Mouse (Mus musculus) retina, adult 2 months (tissue): ENCODE data around the gene Bnipl.
"Not testable (repeated sequence)": the region's sequence is repeated elsewhere in the genome, so short reads cannot be mapped to it uniquely, and the experiment has no call there.

ENCODE experiments used
- DNase-seq: peaks from one replicate; pipeline ENCODE4 v3.0.0-alpha.2; 2012; ENCODE audit warnings: low read depth, low spot score

Bnipl gene

DNA sequence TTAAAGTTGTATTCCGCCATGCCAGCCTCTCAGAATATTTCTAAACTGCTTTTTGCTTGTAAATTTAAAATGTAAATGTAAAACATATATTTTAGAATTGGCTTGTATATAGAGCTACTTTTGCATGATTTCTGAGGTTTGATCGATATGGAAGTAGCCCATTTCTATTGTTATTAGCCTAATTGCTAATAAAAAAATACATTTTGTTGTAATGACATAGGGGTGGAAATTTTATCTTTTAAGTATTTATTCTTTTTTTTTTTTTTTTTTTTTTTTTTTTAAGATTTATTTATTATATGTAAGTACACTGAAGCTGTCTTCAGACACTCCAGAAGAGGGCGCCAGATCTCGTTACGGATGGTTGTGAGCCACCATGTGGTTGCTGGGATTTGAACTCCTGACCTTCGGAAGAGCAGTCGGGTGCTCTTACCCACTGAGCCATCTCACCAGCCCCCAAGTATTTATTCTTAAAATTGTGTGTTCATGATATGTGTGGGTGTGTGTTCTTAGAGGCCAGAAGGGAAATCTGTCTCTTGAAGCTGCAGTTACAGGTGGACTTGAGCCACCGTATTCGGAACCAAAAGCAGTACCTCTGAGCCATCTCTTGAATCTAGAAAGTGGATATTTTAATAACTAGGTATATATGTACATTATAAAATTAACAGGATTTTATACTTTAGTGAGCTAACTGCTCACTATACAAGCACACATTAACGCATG lies 37.9 kb downstream of the Bnipl start:
- not testable (repeated sequence) for DNase-seq

DNA sequence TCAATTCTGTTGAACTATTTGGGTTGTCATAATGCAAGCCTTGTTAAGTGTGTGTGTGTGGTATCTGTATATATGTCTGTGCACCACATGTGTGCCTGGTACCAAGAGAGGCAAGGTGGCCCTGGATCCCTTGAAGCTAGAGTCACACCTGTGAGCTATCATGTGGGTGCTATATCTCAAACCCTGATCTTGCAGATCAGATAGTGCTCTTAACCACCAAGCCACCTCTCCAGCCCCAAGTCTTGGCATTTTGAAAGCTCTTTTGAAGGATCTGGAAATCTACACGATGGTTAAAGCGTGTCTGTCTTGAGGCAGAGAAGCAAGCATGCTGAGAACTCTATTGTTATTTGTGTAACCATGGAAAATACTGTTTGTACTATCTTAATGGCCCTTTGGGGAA lies 40.4 kb downstream of the Bnipl start:
- DNase-seq: no peak

GRCm38 (mm10) chr3:95208286-95208685 lies 42.7 kb downstream of the Bnipl start:
- no peak for DNase-seq

- DNase-seq: no peak
Measured at GRCm38 (mm10) chr3:95203880-95204279, 47.1 kb downstream of the Bnipl start.

GRCm38 (mm10) chr3:95200562-95200961 lies 50.4 kb downstream of the Bnipl start:
- DNase-seq: no peak

DNA sequence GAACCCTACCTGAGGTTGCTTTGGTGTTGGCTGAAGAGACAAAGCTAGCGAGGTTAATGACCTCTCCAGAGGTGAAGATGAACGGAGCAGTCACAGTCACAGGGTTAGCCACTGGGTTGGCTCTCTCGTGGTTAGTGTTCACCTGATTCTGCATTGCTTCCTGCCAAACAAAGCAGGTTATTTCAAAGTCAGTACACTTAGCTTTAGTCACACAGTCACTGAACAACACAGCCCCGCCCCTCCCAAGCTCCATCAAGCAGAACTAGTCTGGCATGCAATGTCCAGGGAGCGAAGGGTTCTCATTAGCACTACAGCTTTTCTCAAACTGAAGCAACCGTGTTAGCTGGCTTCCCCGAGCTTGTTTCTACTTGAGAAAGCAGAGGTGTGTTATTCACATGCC lies 50.9 kb downstream of the Bnipl start:
- DNase-seq: no peak

DNA sequence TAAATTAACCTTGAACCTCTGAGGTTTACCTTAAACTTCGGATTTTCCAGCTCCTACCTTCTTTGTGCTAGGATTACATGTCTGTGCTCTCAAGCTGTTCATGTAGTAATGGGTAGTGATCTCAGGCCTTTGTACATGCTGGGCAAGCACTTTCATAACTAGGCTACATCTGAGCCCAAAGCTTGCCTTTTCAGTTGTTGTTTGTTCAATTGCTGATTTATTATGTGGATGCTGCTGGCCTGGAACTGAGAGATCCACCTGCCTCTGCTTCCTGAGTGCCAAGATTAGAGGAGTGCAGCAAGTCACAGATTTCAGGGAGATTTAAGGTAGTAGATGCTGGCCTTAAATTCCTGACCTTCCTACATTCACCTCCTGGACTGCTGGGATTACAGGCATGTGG lies 51.9 kb downstream of the Bnipl start:
- DNase-seq: no peak

GRCm38 (mm10) chr3:95195772-95196171 lies 55.2 kb downstream of the Bnipl start:
- no peak for DNase-seq

- DNase-seq: no peak
Measured at GRCm38 (mm10) chr3:95194721-95195135, 56.3 kb downstream of the Bnipl start.
